Mouse (Mus musculus): ENCODE results near the gene Sox30. TPM values are rescaled to one million over a fixed set of nuclear protein-coding genes. Genes with fewer than 3 reads are reported as not detected.
A peak's percentile ranks its signal among the peaks of the same experiment; 100 is the strongest.
"Not testable (repeated sequence)": the region's sequence is repeated elsewhere in the genome, so short reads cannot be mapped to it uniquely, and the experiment has no call there.

Sox30 gene
- polyA plus RNA-seq, 1 experiment from 2014 or later: 0.12 TPM

- Histone ChIP-seq H3K4me2 (no peak overlapping the region), H3K27ac (replicated peaks) (no peak overlapping the region), H3K9me3 (replicated peaks) (no peaks in the 10 kb centered on the region), H3K4me3 (replicated peaks) (no peak overlapping the region), H3K27me3 (replicated peaks) (no peaks in the 10 kb centered on the region), H3K36me3 (no peaks in the 10 kb centered on the region), H3K4me1 (no peaks in the 10 kb centered on the region), H3K9ac (replicated peaks) (no peak overlapping the region)
- WGBS: 84% methylated on average over 12 of the region's 12 CpGs
- ATAC-seq (ENCODE audit: low FRiP score): no peak
Measured at GRCm38 (mm10) chr11:46041607-46042267, 61.6 kb downstream of the Sox30 start.

- Histone ChIP-seq H3K9me3 (replicated peaks) (no peaks in the 10 kb centered on the region), H3K36me3 (no peaks in the 10 kb centered on the region), H3K27ac (replicated peaks) (no peak overlapping the region), H3K4me1 (no peaks in the 10 kb centered on the region), H3K4me3 (replicated peaks) (no peak overlapping the region), H3K9ac (replicated peaks) (no peak overlapping the region), H3K4me2 (no peak overlapping the region), H3K27me3 (replicated peaks) (no peaks in the 10 kb centered on the region)
- WGBS: 85% methylated on average over 5 of the region's 5 CpGs
- ATAC-seq (ENCODE audit: low FRiP score): no peak
Measured at GRCm38 (mm10) chr11:46044781-46045180, 64.7 kb downstream of the Sox30 start.

DNA sequence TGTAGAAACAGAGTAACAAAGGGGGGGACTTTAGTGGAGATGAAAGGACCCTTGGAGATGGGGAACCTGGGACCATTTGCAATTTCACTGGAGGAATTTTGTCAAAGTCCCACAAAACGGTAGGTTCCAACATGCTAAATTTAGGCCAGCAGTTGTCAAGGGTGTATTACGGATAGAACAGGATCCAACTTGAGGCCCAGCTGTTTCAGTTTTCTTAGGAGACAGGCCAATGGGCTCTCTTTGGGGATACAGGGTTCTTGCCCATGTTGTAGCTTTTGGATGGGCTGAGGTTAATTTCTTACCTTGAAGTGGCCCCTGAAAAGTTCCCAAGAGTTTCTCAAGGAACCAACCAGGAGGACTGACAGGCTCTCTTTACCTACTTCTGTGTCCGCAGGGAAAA is 67.2 kb downstream of the Sox30 start:
- no peaks in the 10 kb centered on the region for H3K4me1 ChIP-seq
- WGBS: 95% methylated on average over 3 of the region's 3 CpGs
- no peaks in the 10 kb centered on the region for H3K9me3 ChIP-seq (replicated peaks)
- H3K4me3 ChIP-seq (replicated peaks): no peak overlapping the region
- no peak overlapping the region for H3K27ac ChIP-seq (replicated peaks)
- no peak for ATAC-seq (ENCODE audit: low FRiP score)
- H3K9ac ChIP-seq (replicated peaks): no peak overlapping the region
- H3K27me3 ChIP-seq (replicated peaks): no peaks in the 10 kb centered on the region
- no peaks in the 10 kb centered on the region for H3K36me3 ChIP-seq
- no peak overlapping the region for H3K4me2 ChIP-seq

DNA sequence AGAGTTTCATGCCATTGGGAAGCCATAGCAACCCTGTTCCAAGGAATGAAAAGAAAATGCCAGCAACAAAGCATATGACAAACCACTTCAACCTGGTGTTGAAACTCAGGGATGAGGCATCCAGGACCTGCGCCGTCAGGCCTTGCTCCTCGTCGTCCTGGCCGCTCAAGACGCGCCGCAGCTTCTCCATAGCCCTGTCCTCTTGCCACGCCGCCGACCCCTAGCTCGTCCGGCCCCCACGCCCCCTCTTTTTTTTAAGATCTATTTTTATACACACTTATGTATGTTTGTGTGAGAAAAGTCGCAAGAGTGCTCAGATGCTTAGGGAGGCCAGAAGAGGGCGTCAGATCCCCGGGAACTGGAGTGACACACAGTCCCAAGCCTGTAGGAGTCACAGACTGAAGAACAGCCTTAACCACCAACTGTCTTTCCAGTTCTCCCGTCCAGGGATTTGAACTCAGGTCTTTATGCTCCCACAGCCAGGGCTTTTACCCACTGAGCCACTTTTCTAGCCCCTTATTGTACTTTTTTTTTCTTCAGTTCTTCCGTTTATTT is 72.1 kb downstream of the Sox30 start, which contains the start of gene Gm12166:
Gene Gm12166, minus strand, starts transcription at position 217 of the 555 bp plus-strand sequence.
- not testable (repeated sequence) for H3K4me3 ChIP-seq (replicated peaks); H3K36me3 ChIP-seq; H3K4me2 ChIP-seq; H3K27ac ChIP-seq (replicated peaks); H3K9ac ChIP-seq (replicated peaks); H3K9me3 ChIP-seq (replicated peaks); ATAC-seq (ENCODE audit: low FRiP score); H3K27me3 ChIP-seq (replicated peaks)
- WGBS: 35% methylated on average over 19 of the region's 19 CpGs
- peaks cover 17% of the 10 kb centered on the region for H3K4me1 ChIP-seq

- 98% methylated on average over 3 of the region's 3 CpGs for WGBS
- H3K36me3 ChIP-seq; H3K27ac ChIP-seq (replicated peaks); H3K9ac ChIP-seq (replicated peaks); H3K9me3 ChIP-seq (replicated peaks); ATAC-seq (ENCODE audit: low FRiP score); H3K4me2 ChIP-seq; H3K27me3 ChIP-seq (replicated peaks); H3K4me3 ChIP-seq (replicated peaks): not testable (repeated sequence)
- peaks cover 26% of the 10 kb centered on the region for H3K4me1 ChIP-seq
Measured at GRCm38 (mm10) chr11:46053457-46053856, 73.3 kb downstream of the Sox30 start.

DNA sequence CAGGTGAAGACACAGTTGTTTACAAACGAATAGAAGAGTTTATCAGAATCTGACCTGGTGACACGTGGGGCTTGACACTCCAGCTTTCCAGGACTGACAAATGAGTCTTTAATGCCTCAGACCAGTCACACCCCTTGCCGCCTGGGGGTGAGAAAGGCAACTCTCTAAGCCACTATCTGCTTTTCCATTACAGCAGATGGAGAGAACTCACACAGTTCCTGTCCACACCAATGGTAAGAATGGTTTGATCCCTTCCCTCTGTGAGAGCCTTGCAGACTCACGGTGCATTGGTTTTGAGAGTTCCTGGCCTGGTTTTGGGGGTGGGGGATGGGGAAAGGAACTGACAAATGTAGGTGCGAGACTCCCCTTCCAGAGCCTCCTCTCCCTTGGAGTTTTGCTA is 74.2 kb downstream of the Sox30 start:
- Histone ChIP-seq H3K9me3 (replicated peaks) (no peaks in the 10 kb centered on the region), H3K36me3 (no peaks in the 10 kb centered on the region), H3K4me3 (replicated peaks) (no peak overlapping the region), H3K9ac (replicated peaks) (no peak overlapping the region), H3K4me1 (peaks cover 26% of the 10 kb centered on the region), H3K27ac (replicated peaks) (no peak overlapping the region), H3K27me3 (replicated peaks) (no peaks in the 10 kb centered on the region), H3K4me2 (no peak overlapping the region)
- WGBS: 54% methylated on average over 5 of the region's 5 CpGs
- no peak for ATAC-seq (ENCODE audit: low FRiP score)

DNA sequence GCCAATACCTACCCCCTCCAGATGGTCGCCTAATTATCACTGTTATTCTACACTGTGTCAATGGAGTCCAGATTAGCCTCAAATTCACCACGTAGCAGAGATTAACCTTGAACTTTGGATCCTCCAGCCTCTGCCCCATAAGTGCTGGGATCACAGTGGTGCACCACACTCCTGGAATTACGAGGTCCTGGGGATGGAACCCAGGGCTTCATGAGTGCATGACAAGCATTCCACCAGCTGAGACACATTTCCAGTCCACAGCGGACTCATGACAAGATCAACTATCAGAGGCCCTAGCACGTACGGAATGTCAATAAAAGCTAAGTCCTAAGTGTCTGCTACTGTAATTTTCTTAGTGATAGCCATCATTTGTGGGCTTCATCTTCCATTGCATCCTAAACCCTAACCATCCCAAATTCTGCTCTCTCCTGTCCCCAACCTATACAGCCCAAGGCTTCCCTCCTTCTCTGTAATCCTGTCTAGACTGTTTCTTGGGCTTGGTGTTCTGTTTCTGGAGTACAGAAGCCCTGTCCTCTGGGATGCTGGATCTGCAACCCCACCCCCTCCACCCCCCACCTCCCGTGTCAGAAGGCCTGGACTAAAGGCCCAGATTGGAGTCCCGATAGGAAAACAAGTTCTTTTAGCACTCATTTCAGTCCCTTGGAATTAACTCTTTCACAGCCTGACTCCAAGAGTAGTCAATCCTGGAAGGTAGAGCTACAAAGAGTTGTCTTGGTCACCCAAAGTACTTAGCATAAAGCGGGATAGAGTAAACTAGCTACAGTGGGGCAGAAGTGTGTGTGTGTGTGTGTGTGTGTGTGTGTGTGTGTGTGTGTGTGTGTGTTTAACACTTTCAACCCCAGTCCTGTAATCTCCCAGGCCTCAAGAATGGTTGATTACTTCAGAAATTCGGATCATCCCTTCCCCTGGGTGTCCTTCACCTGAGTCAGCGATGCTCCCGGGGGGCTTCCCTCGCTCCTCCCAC is 75.1 kb downstream of the Sox30 start:
- Histone ChIP-seq H3K9me3 (replicated peaks) (no peaks in the 10 kb centered on the region), H3K4me1 (peaks cover 26% of the 10 kb centered on the region), H3K27ac (replicated peaks) (peak overlapping the region; percentile 92), H3K9ac (replicated peaks) (peak overlapping the region; percentile 81), H3K27me3 (replicated peaks) (no peaks in the 10 kb centered on the region), H3K4me2 (peak overlapping the region; percentile 68), H3K36me3 (no peaks in the 10 kb centered on the region), H3K4me3 (replicated peaks) (peak overlapping the region; percentile 64)
- ATAC-seq (ENCODE audit: low FRiP score): peak; percentile 3; the same call in 1 of the 2 replicates
- 32% methylated on average over 12 of the region's 13 CpGs for WGBS

DNA sequence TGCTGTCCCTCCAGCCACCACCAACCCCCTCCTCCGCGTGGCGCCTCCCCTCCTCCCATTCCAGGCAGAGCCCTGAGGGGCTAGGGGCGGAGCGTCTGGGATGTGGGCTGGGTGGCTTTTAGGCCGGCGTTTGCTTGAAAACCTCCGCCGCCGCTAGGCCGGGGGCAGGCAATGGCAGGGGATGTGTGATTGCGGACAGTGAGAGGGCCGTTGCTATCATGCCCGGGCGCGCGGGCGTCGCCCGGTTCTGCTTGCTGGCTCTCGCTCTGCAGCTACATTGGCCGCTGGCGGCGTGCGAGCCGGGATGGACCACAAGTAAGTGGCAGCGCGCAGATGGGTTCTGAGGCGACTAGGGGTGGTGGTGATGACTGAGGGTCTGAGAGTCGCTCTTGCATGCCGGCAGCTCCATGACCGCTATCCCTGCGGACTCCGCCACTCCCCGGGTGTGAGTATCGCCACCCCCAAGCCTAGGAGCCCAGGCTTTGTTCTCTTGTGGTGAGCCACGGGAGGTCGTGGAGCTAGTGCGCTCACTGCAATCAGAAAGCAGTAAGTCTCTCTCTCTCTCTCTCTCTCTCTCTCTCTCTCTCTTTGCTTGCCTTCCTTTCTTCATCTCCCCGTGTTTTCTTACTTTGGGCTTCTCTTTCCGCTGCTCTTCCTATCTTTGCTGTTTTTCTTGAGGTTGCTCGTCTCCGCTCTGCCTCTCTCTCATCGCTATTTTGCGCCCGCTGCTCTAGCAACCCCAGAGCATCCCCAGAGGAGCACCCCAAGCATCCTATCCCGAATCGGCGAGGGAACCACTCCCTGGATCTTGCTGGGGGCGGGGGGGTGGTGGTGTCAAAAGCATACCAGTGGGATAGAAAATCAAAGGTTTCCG is 76.0 kb downstream of the Sox30 start, which contains the start of gene Adam19:
Gene Adam19, plus strand, starts transcription at position 97 of the 874 bp plus-strand sequence.
- peaks cover 26% of the 10 kb centered on the region for H3K4me1 ChIP-seq
- H3K27ac ChIP-seq (replicated peaks): peak within 1 kb of the TSS; percentile 92
- no peaks in the 10 kb centered on the region for H3K9me3 ChIP-seq (replicated peaks)
- H3K4me2 ChIP-seq: peak within 1 kb of the TSS; percentile 68
- under 1% methylated on average over 50 of the region's 51 CpGs for WGBS
- peak; percentile 90 for ATAC-seq (ENCODE audit: low FRiP score)
- H3K4me3 ChIP-seq (replicated peaks): peak within 1 kb of the TSS; percentile 64
- H3K27me3 ChIP-seq (replicated peaks): no peaks in the 10 kb centered on the region
- H3K36me3 ChIP-seq: peaks cover 4% of the 10 kb centered on the region; the same call in 1 of the 2 replicates
- peak within 1 kb of the TSS; percentile 81 for H3K9ac ChIP-seq (replicated peaks)

GRCm38 (mm10) chr11:46056770-46057411 is 76.8 kb downstream of the Sox30 start:
- Histone ChIP-seq H3K4me2 (peak overlapping the region; percentile 68), H3K27ac (replicated peaks) (peak overlapping the region; percentile 92), H3K27me3 (replicated peaks) (no peaks in the 10 kb centered on the region), H3K9ac (replicated peaks) (peak overlapping the region; percentile 81), H3K36me3 (peaks cover 4% of the 10 kb centered on the region; the same call in 1 of the 2 replicates), H3K4me1 (peaks cover 26% of the 10 kb centered on the region), H3K9me3 (replicated peaks) (no peaks in the 10 kb centered on the region), H3K4me3 (replicated peaks) (peak overlapping the region; percentile 64)
- WGBS: 2% methylated on average over 25 of the region's 25 CpGs
- peak; percentile 25; the same call in 1 of the 2 replicates for ATAC-seq (ENCODE audit: low FRiP score)

GRCm38 (mm10) chr11:46058011-46058410 is 77.9 kb downstream of the Sox30 start:
- H3K27me3 ChIP-seq (replicated peaks): no peaks in the 10 kb centered on the region
- H3K4me1 ChIP-seq: peaks cover 26% of the 10 kb centered on the region
- H3K9me3 ChIP-seq (replicated peaks): no peaks in the 10 kb centered on the region
- H3K27ac ChIP-seq (replicated peaks): no peak overlapping the region
- peak overlapping the region; percentile 64; the same call in 1 of the 2 replicates for H3K4me3 ChIP-seq (replicated peaks)
- WGBS: 46% methylated on average over 9 of the region's 9 CpGs
- peak overlapping the region; percentile 68 for H3K4me2 ChIP-seq
- peaks cover 4% of the 10 kb centered on the region; the same call in 1 of the 2 replicates for H3K36me3 ChIP-seq
- 0 out of 2 replicates have a peak overlapping the region, but pooled peaks have one; percentile 81 for H3K9ac ChIP-seq (replicated peaks)
- ATAC-seq (ENCODE audit: low FRiP score): no peak

All from neural tube, embryonic 15.5 days (tissue).